Mouse (Mus musculus): Measurements from ENCODE around the gene Tspan4. TPM values are rescaled to one million over a fixed set of nuclear protein-coding genes. Genes with fewer than 3 reads are reported as not detected.

Gene Tspan4
- total RNA-seq, 1 experiment: 75.9 TPM

GRCm38 (mm10) chr7:141458661-141459060 is 16.4 kb upstream of the Tspan4 start:
- H3K4me1 ChIP-seq (ENCODE audit: control insufficient read depth in 2 of 2, insufficient read depth in 2 of 2, low read length in 2 of 2, poor library complexity in 1 of 2): peaks cover 2 to 31% of the 10 kb centered on the region in 2 experiments; a peak in 3 of 4 replicates
- H3K27ac ChIP-seq (ENCODE audit: insufficient read depth, low read depth, low read length, poor library complexity, severe bottlenecking): no peak overlapping the region
- in situ Hi-C loops (cut with MboI; ENCODE audit: low sequenced_read_pairs in 2 of 2, unreplicated experiment in 2 of 2): no loop called here
- no peaks in the 10 kb centered on the region for H3K9me3 ChIP-seq (ENCODE audit: control insufficient read depth, insufficient read depth, low read depth, low read length)
- no peak for DNase-seq (ENCODE audit: low read depth, low spot score)
- no peak overlapping the region for H3K9ac ChIP-seq (ENCODE audit: insufficient read depth, low read depth, low read length, poor library complexity, severe bottlenecking)
- no peaks in the 10 kb centered on the region for H3K36me3 ChIP-seq (ENCODE audit: control insufficient read depth, insufficient read depth, low read length, poor library complexity, severe bottlenecking)
- no peak overlapping the region for H3K4me3 ChIP-seq (ENCODE audit: insufficient read depth in 1 of 2, low read depth in 1 of 2, low read length in 2 of 2, poor library complexity in 1 of 2, severe bottlenecking in 1 of 2)
- no peak for TF ChIP-seq ZC3H11A (IDR thresholded peaks at IDR 0.05; ENCODE audit: borderline replicate concordance, low read depth, low read length)
- TF ChIP-seq HCFC1 (IDR thresholded peaks at IDR 0.05; ENCODE audit: borderline replicate concordance, insufficient read depth, low read length): no peak
- TF ChIP-seq ZNF384 (IDR thresholded peaks at IDR 0.05; ENCODE audit: low read depth, low read length): no peak
- no peak for TF ChIP-seq MAFK (IDR thresholded peaks at IDR 0.05; ENCODE audit: insufficient read depth, low read depth, low read length)
- TF ChIP-seq CHD2 (IDR thresholded peaks at IDR 0.05; ENCODE audit: low read depth, low read length): no peak

- in situ Hi-C loops (cut with MboI; ENCODE audit: low sequenced_read_pairs in 2 of 2, unreplicated experiment in 2 of 2): no loop called here
- peaks cover 2 to 34% of the 10 kb centered on the region in 2 experiments; a peak in 3 of 4 replicates for H3K4me1 ChIP-seq (ENCODE audit: control insufficient read depth in 2 of 2, insufficient read depth in 2 of 2, low read length in 2 of 2, poor library complexity in 1 of 2)
- H3K36me3 ChIP-seq (ENCODE audit: control insufficient read depth, insufficient read depth, low read length, poor library complexity, severe bottlenecking): no peaks in the 10 kb centered on the region
- H3K9me3 ChIP-seq (ENCODE audit: control insufficient read depth, insufficient read depth, low read depth, low read length): no peaks in the 10 kb centered on the region
- H3K4me3 ChIP-seq (ENCODE audit: insufficient read depth in 1 of 2, low read depth in 1 of 2, low read length in 2 of 2, poor library complexity in 1 of 2, severe bottlenecking in 1 of 2): peak overlapping the region; percentile 47 to 66
- H3K27ac ChIP-seq (ENCODE audit: insufficient read depth, low read depth, low read length, poor library complexity, severe bottlenecking): no peak overlapping the region
- TF ChIP-seq ZNF384 (IDR thresholded peaks at IDR 0.05; ENCODE audit: low read depth, low read length): no peak
- no peak for DNase-seq (ENCODE audit: low read depth, low spot score)
- peak overlapping the region; percentile 56; the same call in 1 of the 2 replicates for H3K9ac ChIP-seq (ENCODE audit: insufficient read depth, low read depth, low read length, poor library complexity, severe bottlenecking)
Measured at GRCm38 (mm10) chr7:141459301-141459711, 15.7 kb upstream of the Tspan4 start.

GRCm38 (mm10) chr7:141460001-141460390 is 15.0 kb upstream of the Tspan4 start:
- H3K9me3 ChIP-seq (ENCODE audit: control insufficient read depth, insufficient read depth, low read depth, low read length): no peaks in the 10 kb centered on the region
- in situ Hi-C loops (cut with MboI; ENCODE audit: low sequenced_read_pairs in 2 of 2, unreplicated experiment in 2 of 2): no loop called here
- no peak for TF ChIP-seq MAFK (IDR thresholded peaks at IDR 0.05; ENCODE audit: insufficient read depth, low read depth, low read length)
- no peak for TF ChIP-seq CHD2 (IDR thresholded peaks at IDR 0.05; ENCODE audit: low read depth, low read length)
- TF ChIP-seq HCFC1 (IDR thresholded peaks at IDR 0.05; ENCODE audit: borderline replicate concordance, insufficient read depth, low read length): no peak
- no peak for TF ChIP-seq ZNF384 (IDR thresholded peaks at IDR 0.05; ENCODE audit: low read depth, low read length)
- no peak for TF ChIP-seq ZC3H11A (IDR thresholded peaks at IDR 0.05; ENCODE audit: borderline replicate concordance, low read depth, low read length)
- no peaks in the 10 kb centered on the region for H3K36me3 ChIP-seq (ENCODE audit: control insufficient read depth, insufficient read depth, low read length, poor library complexity, severe bottlenecking)
- no peak overlapping the region for H3K9ac ChIP-seq (ENCODE audit: insufficient read depth, low read depth, low read length, poor library complexity, severe bottlenecking)
- peaks cover 2 to 36% of the 10 kb centered on the region in 2 experiments; a peak in 3 of 4 replicates for H3K4me1 ChIP-seq (ENCODE audit: control insufficient read depth in 2 of 2, insufficient read depth in 2 of 2, low read length in 2 of 2, poor library complexity in 1 of 2)
- no peak overlapping the region for H3K27ac ChIP-seq (ENCODE audit: insufficient read depth, low read depth, low read length, poor library complexity, severe bottlenecking)
- H3K4me3 ChIP-seq (ENCODE audit: insufficient read depth in 1 of 2, low read depth in 1 of 2, low read length in 2 of 2, poor library complexity in 1 of 2, severe bottlenecking in 1 of 2): no peak overlapping the region; a peak in 1 of 4 replicates
- DNase-seq (ENCODE audit: low read depth, low spot score): no peak

DNA sequence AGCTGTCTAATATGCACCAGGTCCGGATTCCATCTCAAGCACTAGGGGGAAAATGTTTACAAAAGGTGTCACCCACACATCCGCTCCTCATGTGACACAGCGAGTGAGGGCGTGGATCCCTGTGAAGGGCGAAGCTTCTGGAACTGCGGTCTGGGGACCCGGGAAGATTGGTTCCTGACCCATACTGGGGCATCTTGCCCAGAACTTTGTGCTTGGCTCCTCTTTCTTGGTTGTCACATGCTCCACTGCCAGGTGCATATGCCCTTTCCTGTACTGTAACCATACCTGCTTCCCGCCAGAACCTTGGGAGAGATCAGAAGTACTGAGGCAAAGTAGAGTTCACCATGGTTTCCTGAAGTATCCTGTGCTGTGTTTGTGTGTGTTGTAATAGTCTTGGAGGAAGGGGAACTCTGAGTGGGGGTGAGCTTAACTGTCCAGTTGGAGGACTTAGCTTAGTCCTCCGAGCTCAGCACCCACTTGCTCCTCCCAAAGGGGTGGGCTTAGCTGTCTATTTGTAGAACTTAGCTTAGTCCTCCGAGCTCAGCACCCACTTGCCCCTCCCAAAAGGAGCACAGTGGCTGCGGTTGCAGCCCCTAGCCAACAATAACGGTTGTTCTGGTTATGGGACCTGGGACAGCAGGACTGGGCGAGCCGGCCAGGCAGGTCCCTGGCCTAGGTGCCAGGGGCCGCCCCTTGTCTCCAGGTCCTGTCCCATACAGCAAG is 14.5 kb upstream of the Tspan4 start, which contains the start of gene Cracr2b:
TSS of gene Cracr2b (plus strand) at position 704 of the 723 bp plus-strand sequence.
- H3K27ac ChIP-seq (ENCODE audit: insufficient read depth, low read depth, low read length, poor library complexity, severe bottlenecking): no peak within 1 kb of the TSS
- H3K9me3 ChIP-seq (ENCODE audit: control insufficient read depth, insufficient read depth, low read depth, low read length): no peaks in the 10 kb centered on the region
- peak within 1 kb of the TSS; percentile 67 for H3K9ac ChIP-seq (ENCODE audit: insufficient read depth, low read depth, low read length, poor library complexity, severe bottlenecking)
- peaks cover 2 to 38% of the 10 kb centered on the region in 2 experiments; a peak in 3 of 4 replicates for H3K4me1 ChIP-seq (ENCODE audit: control insufficient read depth in 2 of 2, insufficient read depth in 2 of 2, low read length in 2 of 2, poor library complexity in 1 of 2)
- H3K36me3 ChIP-seq (ENCODE audit: control insufficient read depth, insufficient read depth, low read length, poor library complexity, severe bottlenecking): no peaks in the 10 kb centered on the region
- peak within 1 kb of the TSS; percentile 63 to 65 for H3K4me3 ChIP-seq (ENCODE audit: insufficient read depth in 1 of 2, low read depth in 1 of 2, low read length in 2 of 2, poor library complexity in 1 of 2, severe bottlenecking in 1 of 2)
- TF ChIP-seq ZC3H11A (IDR thresholded peaks at IDR 0.05; ENCODE audit: borderline replicate concordance, low read depth, low read length) (no peak), HCFC1 (IDR thresholded peaks at IDR 0.05; ENCODE audit: borderline replicate concordance, insufficient read depth, low read length) (no peak), ZNF384 (IDR thresholded peaks at IDR 0.05; ENCODE audit: low read depth, low read length) (no peak), CHD2 (IDR thresholded peaks at IDR 0.05; ENCODE audit: low read depth, low read length) (no peak), MAFK (IDR thresholded peaks at IDR 0.05; ENCODE audit: insufficient read depth, low read depth, low read length) (no peak)
- no peak for DNase-seq (ENCODE audit: low read depth, low spot score)
- in situ Hi-C loops (cut with MboI; ENCODE audit: low sequenced_read_pairs in 2 of 2, unreplicated experiment in 2 of 2): no loop called here
